Mouse (Mus musculus) CH12.LX (cell line): ENCODE results near the gene Cryzl2. TPM values are rescaled to one million over a fixed set of nuclear protein-coding genes. Genes with fewer than 3 reads are reported as not detected.

ENCODE experiments used
- DNase-seq: peaks from one replicate; pipeline ENCODE4 v3.0.0-alpha.2; 2013; ENCODE audit errors: extremely low read depth
- H3K27ac ChIP-seq: 2 replicates; pipeline ENCODE4 v1.5.1; 2012; ENCODE audit warnings: low read depth, mild to moderate bottlenecking, control low read depth, moderate library complexity; ENCODE audit not compliant: insufficient read depth
- H3K27me3 ChIP-seq: replicated peaks from 2 replicates; pipeline ENCODE3; 2012; ENCODE audit warnings: inconsistent platforms
- H3K36me3 ChIP-seq, 2 experiments: replicated peaks in 1 of 2; 2 replicates each; pipeline versions ENCODE3 to v1.6.1; 2012; ENCODE audit warnings: inconsistent platforms in 1 of 2, low read length in 1 of 2, mild to moderate bottlenecking in 1 of 2, mixed read lengths in 1 of 2, moderate library complexity in 1 of 2; ENCODE audit not compliant: control insufficient read depth in 1 of 2, insufficient read depth in 1 of 2
- H3K4me1 ChIP-seq, 2 experiments: 2 replicates each; pipeline ENCODE4 v1.6.1; 2012; ENCODE audit warnings: inconsistent platforms in 1 of 2, moderate library complexity in 1 of 2; ENCODE audit not compliant: insufficient read depth in 2 of 2, control insufficient read depth in 1 of 2
- H3K4me2 ChIP-seq: 2 replicates; pipeline ENCODE4 v1.6.1; 2012; ENCODE audit warnings: low read depth, mild to moderate bottlenecking, control low read depth; ENCODE audit not compliant: poor library complexity, insufficient read depth, severe bottlenecking
- H3K4me3 ChIP-seq, 3 experiments: fragments of 150-350 bp in 1 of 3; sonication (generic) in 1 of 3; replicated peaks in 1 of 3; 2 replicates each; pipeline versions ENCODE3 to v1.5.1; 2011 to 2012; ENCODE audit warnings: low read depth in 2 of 3, low read length in 2 of 3, mild to moderate bottlenecking in 2 of 3, moderate library complexity in 2 of 3, control low read depth in 1 of 3, improper control_type of control experiment in 1 of 3, inconsistent platforms in 1 of 3, mixed read lengths in 1 of 3; ENCODE audit not compliant: poor library complexity in 1 of 3
- H3K79me2 ChIP-seq: replicated peaks from 2 replicates; pipeline ENCODE4 v1.6.1; 2012; ENCODE audit warnings: mild to moderate bottlenecking, moderate library complexity; ENCODE audit not compliant: control insufficient read depth, poor library complexity, insufficient read depth, severe bottlenecking; ENCODE audit errors: extremely low read depth
- H3K9ac ChIP-seq: 2 replicates; pipeline ENCODE4 v1.6.1; 2012; ENCODE audit warnings: low read depth, mild to moderate bottlenecking, control low read depth, moderate library complexity; ENCODE audit not compliant: insufficient read depth
- H3K9me3 ChIP-seq: replicated peaks from 2 replicates; pipeline ENCODE3; 2012; ENCODE audit warnings: low read length, inconsistent platforms, mixed read lengths
- BHLHE40 ChIP-seq: IDR thresholded peaks from 2 replicates; pipeline ENCODE4 v1.6.1; 2011; ENCODE audit warnings: mild to moderate bottlenecking, low read depth, low read length, improper control_type of control experiment
- CHD1 ChIP-seq: IDR thresholded peaks from 2 replicates; pipeline ENCODE4 v1.6.1; 2012; ENCODE audit warnings: low read depth, low read length, improper control_type of control experiment, inconsistent platforms
- EP300 ChIP-seq: IDR thresholded peaks from 2 replicates; pipeline ENCODE4 v1.6.1; 2011; ENCODE audit warnings: low read length, improper control_type of control experiment
- ETS1 ChIP-seq: conservative IDR thresholded peaks from 2 replicates; pipeline ENCODE4 v1.6.1; 2012; ENCODE audit warnings: low read depth, mild to moderate bottlenecking, inconsistent platforms, low read length, improper control_type of control experiment, moderate library complexity
- GABPA ChIP-seq: IDR thresholded peaks from 2 replicates; pipeline ENCODE4 v1.6.1; 2012; ENCODE audit warnings: low read depth, low read length, improper control_type of control experiment, inconsistent platforms; ENCODE audit not compliant: insufficient replicate concordance
- HCFC1 ChIP-seq: IDR thresholded peaks from 2 replicates; pipeline ENCODE4 v1.6.1; 2012; ENCODE audit warnings: low read depth, mild to moderate bottlenecking, inconsistent platforms, low read length, improper control_type of control experiment
- IRF4 ChIP-seq: IDR thresholded peaks from 2 replicates; pipeline ENCODE4 v1.6.1; 2014; ENCODE audit warnings: low read depth, mild to moderate bottlenecking, inconsistent platforms, low read length, improper control_type of control experiment
- MAX ChIP-seq: IDR thresholded peaks from 2 replicates; pipeline ENCODE4 v1.6.1; 2011; ENCODE audit warnings: low read length, improper control_type of control experiment
- MEF2A ChIP-seq: IDR thresholded peaks from 2 replicates; pipeline ENCODE4 v1.6.1; 2014; ENCODE audit warnings: low read depth, mild to moderate bottlenecking, inconsistent platforms, low read length, improper control_type of control experiment, borderline replicate concordance
- MXI1 ChIP-seq: IDR thresholded peaks from 2 replicates; pipeline ENCODE4 v1.6.1; 2011; ENCODE audit warnings: mild to moderate bottlenecking, low read depth, low read length, improper control_type of control experiment
- MYC ChIP-seq: IDR thresholded peaks from 2 replicates; pipeline ENCODE4 v1.6.1; 2011; ENCODE audit warnings: low read depth, mild to moderate bottlenecking, improper control_type of control experiment, low read length
- NELFE ChIP-seq: IDR thresholded peaks from 2 replicates; pipeline ENCODE4 v1.6.1; 2011; ENCODE audit warnings: low read depth, low read length, improper control_type of control experiment
- NRF1 ChIP-seq: IDR thresholded peaks from 2 replicates; pipeline ENCODE4 v1.6.1; 2014; ENCODE audit warnings: low read depth, mild to moderate bottlenecking, inconsistent platforms, low read length, improper control_type of control experiment, moderate library complexity
- PAX5 ChIP-seq: IDR thresholded peaks from 2 replicates; pipeline ENCODE4 v1.6.1; 2012; ENCODE audit warnings: low read length, inconsistent platforms, mixed read lengths
- POLR2A ChIP-seq: IDR thresholded peaks from 2 replicates; pipeline ENCODE4 v1.6.1; 2011; ENCODE audit warnings: low read depth, mild to moderate bottlenecking, improper control_type of control experiment, low read length
- POLR2AphosphoS2 ChIP-seq: IDR thresholded peaks from 2 replicates; pipeline ENCODE4 v1.6.1; 2011; ENCODE audit warnings: low read depth, low read length, improper control_type of control experiment
- RAD21 ChIP-seq: IDR thresholded peaks from 2 replicates; pipeline ENCODE4 v1.6.1; 2011; ENCODE audit warnings: low read depth, mild to moderate bottlenecking, low read length, improper control_type of control experiment, moderate library complexity
- RCOR1 ChIP-seq: conservative IDR thresholded peaks from 2 replicates; pipeline ENCODE4 v1.6.1; 2012; ENCODE audit warnings: low read depth, mild to moderate bottlenecking, inconsistent platforms, low read length, improper control_type of control experiment
- TBP ChIP-seq: conservative IDR thresholded peaks from 2 replicates; pipeline ENCODE4 v1.6.1; 2011; ENCODE audit warnings: low read depth, low read length, improper control_type of control experiment
- TCF12 ChIP-seq: IDR thresholded peaks from 2 replicates; pipeline ENCODE4 v1.6.1; 2014; ENCODE audit warnings: low read depth, mild to moderate bottlenecking, inconsistent platforms, low read length, improper control_type of control experiment
- UBTF ChIP-seq: IDR thresholded peaks from 2 replicates; pipeline ENCODE4 v1.6.1; 2012; ENCODE audit warnings: low read depth, mild to moderate bottlenecking, inconsistent platforms, low read length, improper control_type of control experiment, moderate library complexity
- USF2 ChIP-seq: conservative IDR thresholded peaks from 2 replicates; pipeline ENCODE4 v1.6.1; 2011; ENCODE audit warnings: low read depth, low read length, improper control_type of control experiment
- ZC3H11A ChIP-seq: IDR thresholded peaks from 2 replicates; pipeline ENCODE4 v1.6.1; 2012; ENCODE audit warnings: low read depth, mild to moderate bottlenecking, inconsistent platforms, low read length, improper control_type of control experiment
- ZKSCAN1 ChIP-seq: IDR thresholded peaks from 2 replicates; pipeline ENCODE4 v1.6.1; 2012; ENCODE audit warnings: low read depth, inconsistent platforms, low read length, improper control_type of control experiment, borderline replicate concordance
- ZNF384 ChIP-seq: IDR thresholded peaks from 2 replicates; pipeline ENCODE4 v1.6.1; 2012; ENCODE audit warnings: low read depth, low read length, improper control_type of control experiment, inconsistent platforms
- dilution Hi-C: fragments of 300-500 bp; cut with MboI; formaldehyde crosslinking; loops from 2 replicates; pipeline ENCODE4 v1.14.3; 2020; ENCODE audit warnings: low sequenced_read_pairs; ENCODE audit not compliant: extremely low pct_unique_long_range_greater_than_20kb, extremely low pct_ligation_motif_present
- in situ Hi-C: fragments of 300-500 bp; cut with MboI; formaldehyde crosslinking; loops from 3 replicates; pipeline ENCODE4 v1.14.3; 2019; ENCODE audit warnings: low sequenced_read_pairs, low pct_ligation_motif_present, low pct_unique_long_range_greater_than_20kb, mixed read lengths
- polyA plus RNA-seq: library from polyadenylated mRNA; unstranded; fragments of >175 nt; gene quantifications from 2 replicates; pipeline ENCODE4 v1.2.1, GENCODE M21; 2012; ENCODE audit warnings: low read depth; ENCODE audit not compliant: insufficient read length
- total RNA-seq, 2 experiments: library from RNA; depleted of rRNA; stranded (reverse); fragments of 300-350 nt in 1 of 2; fragments of >200 nt in 1 of 2; gene quantifications; 2 replicates each; pipeline ENCODE4 v1.2.3; 2012 to 2014

Gene Cryzl2
- total and polyA plus RNA-seq, 3 experiments: 22.5 to 41.0 (median 25.0) TPM

- no peaks in the 10 kb centered on the region for H3K79me2 ChIP-seq
- TF ChIP-seq CHD1 (no peak), IRF4 (no peak), POLR2AphosphoS2 (no peak), TBP (no peak), ZC3H11A (no peak), BHLHE40 (no peak), RAD21 (no peak), MAX (no peak), MEF2A (no peak), TCF12 (no peak), PAX5 (no peak)
- TF ChIP-seq, all 38 proteins: peak for 0
- dilution Hi-C loops (no loop called here), in situ Hi-C loops (loop anchor here (10.0 kb wide), 1 partner anchor 362 kb away; no protein-coding TSS in a partner anchor)
- Histone ChIP-seq H3K9me3 (no peaks in the 10 kb centered on the region), H3K27me3 (no peaks in the 10 kb centered on the region), H3K9ac (no peak overlapping the region), H3K36me3 (no peaks in the 10 kb centered on the region), H3K27ac (no peak overlapping the region), H3K4me2 (no peak overlapping the region), H3K4me3 (no peak overlapping the region), H3K4me1 (peaks cover 4 to 44% of the 10 kb centered on the region in 2 experiments; a peak in 3 of 4 replicates)
- DNase-seq: no peak
Measured at GRCm38 (mm10) chr1:157447142-157447541, 11.2 kb upstream of the Cryzl2 start.

GRCm38 (mm10) chr1:157448164-157448804 lies 10.1 kb upstream of the Cryzl2 start:
- in situ Hi-C loops: loop anchor here (10.0 kb wide), 1 partner anchor 363 kb away; no protein-coding TSS in a partner anchor
- no peak for TF ChIP-seq TBP

GRCm38 (mm10) chr1:157448805-157449188 lies 9.6 kb upstream of the Cryzl2 start:
- no peaks in the 10 kb centered on the region for H3K9me3 ChIP-seq
- dilution Hi-C loops: no loop called here
- no peak overlapping the region for H3K9ac ChIP-seq
- H3K27me3 ChIP-seq: no peaks in the 10 kb centered on the region
- no peaks in the 10 kb centered on the region for H3K79me2 ChIP-seq
- H3K4me3 ChIP-seq: no peak overlapping the region
- H3K27ac ChIP-seq: no peak overlapping the region
- H3K4me1 ChIP-seq: peaks cover 4 to 47% of the 10 kb centered on the region in 2 experiments; a peak in 3 of 4 replicates
- in situ Hi-C loops: loop anchor here (10.0 kb wide), 1 partner anchor 364 kb away; no protein-coding TSS in a partner anchor
- DNase-seq: no peak
- H3K4me2 ChIP-seq: no peak overlapping the region
- no peaks in the 10 kb centered on the region for H3K36me3 ChIP-seq
- TF ChIP-seq POLR2A: no peak
- TF ChIP-seq ZC3H11A: no peak
- TF ChIP-seq MXI1: no peak
- no peak for TF ChIP-seq EP300
- no peak for TF ChIP-seq ZKSCAN1
- TF ChIP-seq PAX5: no peak
- no peak for TF ChIP-seq UBTF
- TF ChIP-seq GABPA: no peak
- TF ChIP-seq NELFE: no peak
- TF ChIP-seq TCF12: no peak
- TF ChIP-seq ZNF384: no peak
- TF ChIP-seq RCOR1: no peak
- TF ChIP-seq NRF1: no peak
- TF ChIP-seq ETS1: no peak
- TF ChIP-seq HCFC1: no peak
- TF ChIP-seq MYC: no peak
- no peak for TF ChIP-seq USF2
- no peak for TF ChIP-seq RAD21
- TF ChIP-seq MAX: no peak

More at GRCm38 (mm10) chr1:157448164-157448804, 10.1 kb upstream of the Cryzl2 start:
- H3K79me2 ChIP-seq: no peaks in the 10 kb centered on the region
- DNase-seq: no peak
- H3K27ac ChIP-seq: no peak overlapping the region
- H3K9me3 ChIP-seq: no peaks in the 10 kb centered on the region
- H3K4me3 ChIP-seq: no peak overlapping the region
- H3K36me3 ChIP-seq: no peaks in the 10 kb centered on the region
- H3K9ac ChIP-seq: no peak overlapping the region
- H3K27me3 ChIP-seq: no peaks in the 10 kb centered on the region
- peaks cover 4 to 47% of the 10 kb centered on the region in 2 experiments; a peak in 3 of 4 replicates for H3K4me1 ChIP-seq
- no peak overlapping the region for H3K4me2 ChIP-seq
- dilution Hi-C loops: no loop called here
